Mouse (Mus musculus) thymus, adult 18-20 months (tissue): ENCODE measurements around the gene Ttc27.
"Not testable (repeated sequence)": the region's sequence is repeated elsewhere in the genome, so short reads cannot be mapped to it uniquely, and the experiment has no call there.

Experiments used
- DNase-seq, 2 experiments: peaks; one replicate each; pipeline ENCODE4 v3.0.0; 2022; ENCODE audit warnings: mixed read lengths in 2 of 2

Gene Ttc27

GRCm38 (mm10) chr17:74717618-74718151 is at the start of gene Ttc27:
Gene Ttc27, plus strand, starts transcription at chr17:74717732.
- DNase-seq = peak; percentile 88 to 93

GRCm38 (mm10) chr17:74668010-74668409 is 49.5 kb upstream of the Ttc27 start:
- DNase-seq = no peak

GRCm38 (mm10) chr17:74670031-74670430 is 47.5 kb upstream of the Ttc27 start:
- DNase-seq = no peak

- no peak for DNase-seq
Measured at GRCm38 (mm10) chr17:74672446-74672845, 45.1 kb upstream of the Ttc27 start.

- DNase-seq = no peak
Measured at GRCm38 (mm10) chr17:74673251-74673650, 44.3 kb upstream of the Ttc27 start.

GRCm38 (mm10) chr17:74678061-74678460 is 39.5 kb upstream of the Ttc27 start:
- no peak for DNase-seq

- no peak for DNase-seq
Measured at GRCm38 (mm10) chr17:74684927-74685326, 32.6 kb upstream of the Ttc27 start.

GRCm38 (mm10) chr17:74688555-74688954 is 29.0 kb upstream of the Ttc27 start:
- no peak for DNase-seq

GRCm38 (mm10) chr17:74689406-74689805 is 28.1 kb upstream of the Ttc27 start:
- no peak for DNase-seq

- not testable (repeated sequence) for DNase-seq
Measured at GRCm38 (mm10) chr17:74701661-74702060, 15.9 kb upstream of the Ttc27 start.

GRCm38 (mm10) chr17:74705480-74705879 is 12.1 kb upstream of the Ttc27 start:
- no peak for DNase-seq

GRCm38 (mm10) chr17:74706593-74706992 is 10.9 kb upstream of the Ttc27 start:
- no peak for DNase-seq

- no peak for DNase-seq
Measured at GRCm38 (mm10) chr17:74707637-74708152, 9.8 kb upstream of the Ttc27 start.

GRCm38 (mm10) chr17:74710731-74711130 is 6.8 kb upstream of the Ttc27 start:
- DNase-seq = no peak

- no peak for DNase-seq
Measured at GRCm38 (mm10) chr17:74711627-74712026, 5.9 kb upstream of the Ttc27 start.

GRCm38 (mm10) chr17:74715128-74715527 is 2.4 kb upstream of the Ttc27 start:
- no peak for DNase-seq

GRCm38 (mm10) chr17:74715724-74716123 is 1.8 kb upstream of the Ttc27 start:
- no peak for DNase-seq

- DNase-seq = no peak
Measured at GRCm38 (mm10) chr17:74716643-74717042, 889 bp upstream of the Ttc27 start.

GRCm38 (mm10) chr17:74717091-74717617 is 378 bp upstream of the Ttc27 start:
- DNase-seq = no peak

- no peak for DNase-seq
Measured at GRCm38 (mm10) chr17:74732872-74733271, 15.3 kb downstream of the Ttc27 start.

- DNase-seq = no peak
Measured at GRCm38 (mm10) chr17:74735392-74735791, 17.9 kb downstream of the Ttc27 start.

GRCm38 (mm10) chr17:74749659-74750058 is 32.1 kb downstream of the Ttc27 start:
- DNase-seq = no peak

GRCm38 (mm10) chr17:74751026-74751425 is 33.5 kb downstream of the Ttc27 start:
- DNase-seq = no peak

- DNase-seq = no peak
Measured at GRCm38 (mm10) chr17:74752906-74753627, 35.5 kb downstream of the Ttc27 start.
